Mouse (Mus musculus): Measurements from ENCODE around the gene Dusp13.
A peak's percentile ranks its signal among the peaks of the same experiment; 100 is the strongest.

DNA sequence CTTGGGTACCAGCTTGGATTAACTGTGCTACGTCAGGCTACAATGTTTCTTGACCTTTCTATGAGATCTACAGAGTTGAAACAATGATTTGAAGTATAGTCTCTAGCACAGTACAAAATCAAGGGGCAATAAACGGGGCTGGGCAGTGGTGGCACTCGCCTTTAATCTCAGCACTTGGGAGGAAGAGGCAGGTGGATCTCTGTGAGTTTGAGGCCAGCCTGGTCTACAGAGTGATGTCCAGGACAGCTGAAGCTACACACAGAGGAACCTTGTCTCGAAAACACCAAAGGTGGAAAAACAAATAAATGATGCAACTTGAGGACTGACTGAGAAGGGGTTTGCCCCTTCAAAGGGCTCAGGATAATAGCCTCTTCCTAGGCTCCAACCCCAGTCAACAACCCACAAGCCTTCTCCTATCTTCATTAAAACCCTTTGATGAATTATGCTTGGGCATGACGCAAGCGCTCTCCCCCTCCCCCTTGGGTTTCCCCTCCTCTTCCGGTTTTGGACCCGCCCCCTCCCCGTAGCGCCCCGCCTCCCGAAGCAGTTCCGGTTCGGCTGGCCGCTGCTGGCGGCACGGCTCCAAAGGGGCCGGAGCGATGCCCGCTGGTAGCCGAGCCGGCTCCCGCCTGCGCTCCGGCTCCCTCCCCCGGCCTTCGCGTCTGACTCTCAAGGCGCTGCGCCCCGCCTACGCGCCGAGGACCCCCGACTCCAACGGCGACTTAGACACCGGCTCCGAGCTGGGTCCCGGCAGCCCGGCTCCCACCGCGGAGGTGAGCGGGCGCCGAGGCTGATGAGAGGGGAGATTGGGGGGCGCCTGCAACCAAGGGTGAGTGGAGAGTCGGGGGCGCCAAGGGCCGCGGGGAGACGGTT is 737 bp downstream of the Dusp13 start, which contains the start of gene Samd8:
- TF ChIP-seq CTCF (IDR thresholded peaks at IDR 0.05; ENCODE audit: borderline replicate concordance, extremely low read depth, insufficient read depth, insufficient read length) (no peak), POLR2A (IDR thresholded peaks at IDR 0.05; ENCODE audit: borderline replicate concordance, extremely low read depth, insufficient read depth, insufficient read length, poor library complexity, severe bottlenecking) (peak; percentile 97)

All from brain, embryonic 14.5 days (tissue).